Comparison of ENCODE assay signal across 27 mouse cellular contexts in genomic region chr15:78169566-78169965, GRCm38 (mm10). TPM values are rescaled to one million over a fixed set of nuclear protein-coding genes. Genes with fewer than 3 reads are reported as not detected.
DNase-seq lines count a peak whose midpoint lies in the region; ATAC-seq and TF ChIP-seq lines count a peak whose summit lies in the region.
"Had no signal": no experiment of that assay in that cellular context is flagged by ENCODE, and none has a peak within 500 bp of the region (broad histone marks: within the 10 kb centered on the region; RNA-seq: fewer than 3 reads in every experiment).

No protein-coding gene starts in this region.

- no peak for TF ChIP-seq POLR2A in CH12.LX (IDR thresholded peaks at IDR 0.05; ENCODE audit: low read depth, low read length)

- no peak for TF ChIP-seq CTCF in CH12.LX (conservative IDR thresholded peaks at IDR 0.05 in 1 of 2, IDR thresholded peaks at IDR 0.05 in 1 of 2; ENCODE audit: low read depth in 2 of 2, low read length in 2 of 2)

- WGBS in embryonic facial prominence, embryonic 13.5 days, result 82% methylated on average over 11 of the region's 11 CpGs
- 82% methylated on average over 11 of the region's 11 CpGs for WGBS in embryonic facial prominence, embryonic 10.5 days
- WGBS in liver, embryonic 13.5 days (ENCODE audit: insufficient replicate concordance), result 69% methylated on average over 11 of the region's 11 CpGs
- 63% methylated on average over 11 of the region's 11 CpGs for WGBS in liver, embryonic 12.5 days (ENCODE audit: insufficient replicate concordance)

- no peak overlapping the region for H3K4me2 ChIP-seq in embryonic facial prominence, embryonic 13.5 days
- no peak overlapping the region for H3K4me2 ChIP-seq in liver, embryonic 13.5 days
- no peak overlapping the region for H3K4me2 ChIP-seq in liver, embryonic 12.5 days
- peak overlapping the region; percentile 89 for H3K4me2 ChIP-seq in CH12.LX (ENCODE audit: insufficient read depth, low read depth, poor library complexity, severe bottlenecking)
- H3K4me2 ChIP-seq: heart, embryonic 15.5 days; limb, embryonic 12.5 days; liver, embryonic 11.5 days; neural tube, embryonic 12.5 days had no signal

- dilution Hi-C loops in CH12.LX (cut with MboI; ENCODE audit: extremely low pct_ligation_motif_present, extremely low pct_unique_long_range_greater_than_20kb, low sequenced_read_pairs), result no loop called here

- peaks cover 23% of the 10 kb centered on the region for H3K36me3 ChIP-seq in embryonic facial prominence, embryonic 13.5 days
- peaks cover 42% of the 10 kb centered on the region for H3K36me3 ChIP-seq in embryonic facial prominence, embryonic 10.5 days (replicated peaks)
- H3K36me3 ChIP-seq in liver, embryonic 13.5 days, result no peaks in the 10 kb centered on the region
- H3K36me3 ChIP-seq in liver, embryonic 12.5 days, result peaks cover 5% of the 10 kb centered on the region; the same call in 1 of the 2 replicates
- peaks cover 22 to 39% of the 10 kb centered on the region in 2 experiments for H3K36me3 ChIP-seq in CH12.LX (replicated peaks in 1 of 2; ENCODE audit: control insufficient read depth in 1 of 2, insufficient read depth in 1 of 2, low read length in 1 of 2)
- H3K36me3 ChIP-seq: heart, embryonic 15.5 days had no signal

- TF ChIP-seq EP300 in CH12.LX (IDR thresholded peaks at IDR 0.05; ENCODE audit: low read length), result no peak

- no peaks in the 10 kb centered on the region for H3K9me3 ChIP-seq in embryonic facial prominence, embryonic 13.5 days
- no peaks in the 10 kb centered on the region for H3K9me3 ChIP-seq in embryonic facial prominence, embryonic 10.5 days
- H3K9me3 ChIP-seq in liver, embryonic 13.5 days (replicated peaks), result no peaks in the 10 kb centered on the region
- no peaks in the 10 kb centered on the region for H3K9me3 ChIP-seq in liver, embryonic 12.5 days (replicated peaks)
- H3K9me3 ChIP-seq in CH12.LX (replicated peaks; ENCODE audit: low read length), result no peaks in the 10 kb centered on the region
- H3K9me3 ChIP-seq: heart, embryonic 15.5 days; limb, embryonic 12.5 days; neural tube, embryonic 12.5 days had no signal

- ATAC-seq in embryonic facial prominence, embryonic 13.5 days (ENCODE audit: insufficient number of reproducible peaks, insufficient read depth, low FRiP score, low TSS enrichment, low read depth), result no peak
- no peak for ATAC-seq in liver, embryonic 13.5 days (ENCODE audit: low read depth)
- ATAC-seq in liver, embryonic 12.5 days, result no peak
- ATAC-seq: hindbrain, postnatal 0 days; intestine, embryonic 16.5 days had no signal

- H3K27me3 ChIP-seq in embryonic facial prominence, embryonic 13.5 days, result no peaks in the 10 kb centered on the region
- H3K27me3 ChIP-seq in embryonic facial prominence, embryonic 10.5 days (replicated peaks; ENCODE audit: low read depth, poor library complexity, severe bottlenecking), result no peaks in the 10 kb centered on the region
- H3K27me3 ChIP-seq in liver, embryonic 13.5 days, result no peaks in the 10 kb centered on the region
- H3K27me3 ChIP-seq in liver, embryonic 12.5 days (replicated peaks), result no peaks in the 10 kb centered on the region
- H3K27me3 ChIP-seq in CH12.LX (replicated peaks), result no peaks in the 10 kb centered on the region
- H3K27me3 ChIP-seq: heart, embryonic 15.5 days; limb, embryonic 12.5 days; neural tube, embryonic 12.5 days had no signal

- H3K27ac ChIP-seq in embryonic facial prominence, embryonic 13.5 days, result no peak overlapping the region
- no peak overlapping the region for H3K27ac ChIP-seq in embryonic facial prominence, embryonic 10.5 days (replicated peaks)
- no peak overlapping the region for H3K27ac ChIP-seq in liver, embryonic 13.5 days
- H3K27ac ChIP-seq in liver, embryonic 12.5 days, result no peak overlapping the region
- H3K27ac ChIP-seq in CH12.LX (ENCODE audit: insufficient read depth, low read depth), result no peak overlapping the region
- H3K27ac ChIP-seq: heart, embryonic 15.5 days; hindbrain, postnatal 0 days; limb, embryonic 12.5 days; neural tube, embryonic 12.5 days; stomach, postnatal 0 days had no signal

- H3K4me3 ChIP-seq in embryonic facial prominence, embryonic 13.5 days, result no peak overlapping the region
- no peak overlapping the region for H3K4me3 ChIP-seq in embryonic facial prominence, embryonic 10.5 days
- no peak overlapping the region for H3K4me3 ChIP-seq in liver, embryonic 13.5 days (replicated peaks)
- H3K4me3 ChIP-seq in liver, embryonic 12.5 days, result no peak overlapping the region
- H3K4me3 ChIP-seq in CH12.LX (replicated peaks in 1 of 3; ENCODE audit: low read depth in 2 of 3, low read length in 2 of 3, poor library complexity in 1 of 3), result peak overlapping the region in 1 of 3 experiments; percentile 72
- H3K4me3 ChIP-seq: heart, embryonic 15.5 days; limb, embryonic 12.5 days; neural tube, embryonic 12.5 days had no signal

- no peak for TF ChIP-seq RAD21 in CH12.LX (IDR thresholded peaks at IDR 0.05; ENCODE audit: low read depth, low read length)

- no peaks in the 10 kb centered on the region; the same call in 1 of the 2 replicates for H3K79me2 ChIP-seq in CH12.LX (replicated peaks; ENCODE audit: control insufficient read depth, extremely low read depth, insufficient read depth, poor library complexity, severe bottlenecking)

- in situ Hi-C loops in CH12.LX (cut with MboI; ENCODE audit: low pct_ligation_motif_present, low pct_unique_long_range_greater_than_20kb, low sequenced_read_pairs), result loop anchor here (25.0 kb wide), 1 partner anchor 432 kb away; the partner anchor contains the start of gene Apol9b

- H3K4me1 ChIP-seq in embryonic facial prominence, embryonic 13.5 days, result peaks cover 14% of the 10 kb centered on the region
- H3K4me1 ChIP-seq in embryonic facial prominence, embryonic 10.5 days, result peaks cover 18% of the 10 kb centered on the region
- H3K4me1 ChIP-seq in liver, embryonic 13.5 days (replicated peaks), result peaks cover 18% of the 10 kb centered on the region
- peaks cover 23% of the 10 kb centered on the region for H3K4me1 ChIP-seq in liver, embryonic 12.5 days
- peaks cover 22 to 72% of the 10 kb centered on the region in 2 experiments for H3K4me1 ChIP-seq in CH12.LX (ENCODE audit: control insufficient read depth in 1 of 2, insufficient read depth in 2 of 2)

- no peak for DNase-seq in embryonic facial prominence, embryonic 10.5 days (ENCODE audit: low spot score)
- peak; percentile 60 to 73 for DNase-seq in layer of hippocampus, adult 18-20 months (ENCODE audit: low spot score in 2 of 2)
- no peak for DNase-seq in layer of hippocampus, adult 11-12 months (ENCODE audit: low spot score)
- DNase-seq in liver, embryonic 13.5 days, result no peak
- peak; percentile 63 for DNase-seq in CH12.LX (ENCODE audit: extremely low read depth)
- DNase-seq in cerebellum, adult 9-11 months, result no peak
- DNase-seq: adrenal gland, postnatal 14 days; cerebellum, adult 8-10 months; gastrocnemius, postnatal 36 days; heart, postnatal 36 days; kidney, postnatal 25 days; lung, adult 2 months; lung, postnatal 14 days; midbrain, embryonic 14.5 days had no signal

- 0 out of 2 replicates have a peak overlapping the region, but pooled peaks have one; percentile 27 for H3K9ac ChIP-seq in embryonic facial prominence, embryonic 13.5 days
- 0 out of 2 replicates have a peak overlapping the region, but pooled peaks have one; percentile 2 for H3K9ac ChIP-seq in liver, embryonic 13.5 days
- no peak overlapping the region for H3K9ac ChIP-seq in liver, embryonic 12.5 days
- H3K9ac ChIP-seq in CH12.LX (ENCODE audit: insufficient read depth, low read depth), result peak overlapping the region; percentile 68; the same call in 1 of the 2 replicates
- H3K9ac ChIP-seq: heart, embryonic 15.5 days; limb, embryonic 12.5 days; neural tube, embryonic 12.5 days had no signal

TF ChIP-seq in CH12.LX, 34 proteins besides CTCF, POLR2A, EP300 and RAD21 (continues in another document):
- TF ChIP-seq ELF1 (IDR thresholded peaks at IDR 0.05; ENCODE audit: low read depth, low read length) (no peak), JUND (conservative IDR thresholded peaks at IDR 0.05; ENCODE audit: low read depth, low read length) (no peak), MXI1 (IDR thresholded peaks at IDR 0.05; ENCODE audit: low read depth, low read length) (peak; percentile 44; the same call in 1 of the 2 replicates), PAX5 (IDR thresholded peaks at IDR 0.05; ENCODE audit: low read length) (no peak), CHD1 (IDR thresholded peaks at IDR 0.05; ENCODE audit: low read depth, low read length) (no peak), CHD2 (IDR thresholded peaks at IDR 0.05; ENCODE audit: low read length) (no peak)

RNA-seq across cellular contexts. Expression of gene Ift27, which starts 4.3 kb away (rescaled TPM):
- polyA plus RNA-seq in embryonic facial prominence, embryonic 13.5 days (2015; fragmentation: Nextera tagmentation; extraction: Ambion mirVana), result 83.5 and 94.3 TPM in 2 replicates
- 136 and 141 TPM in 2 replicates for polyA plus RNA-seq in embryonic facial prominence, embryonic 10.5 days (2016; fragmentation: Nextera tagmentation; extraction: Ambion mirVana)
- total RNA-seq in layer of hippocampus, adult 18-20 months (2021), result 10 to 100 TPM; 19.5 to 21.8 TPM
- 45.7 and 45.9 TPM in 2 replicates for polyA plus RNA-seq in liver, embryonic 13.5 days (2015; fragmentation: Nextera tagmentation; extraction: Ambion mirVana)
- 45.1 and 46.9 TPM in 2 replicates for polyA plus RNA-seq in liver, embryonic 12.5 days (2016; fragmentation: Nextera tagmentation; extraction: Ambion mirVana)
- total RNA-seq in CH12.LX (2012; rRNA removed) (72.1 and 84.9 TPM in 2 replicates), CH12.LX (2014; rRNA removed) (67.1 and 84.1 TPM in 2 replicates)
- 82.1 and 87.2 TPM in 2 replicates for polyA plus RNA-seq in CH12.LX (2012; ENCODE audit: insufficient read length, low read depth)

RNA-seq across cellular contexts. Expression of gene Pvalb, which starts 36.6 kb away (rescaled TPM):
- not detected in 2 replicates for polyA plus RNA-seq in embryonic facial prominence, embryonic 13.5 days (2015; fragmentation: Nextera tagmentation; extraction: Ambion mirVana)
- not detected in 2 replicates for polyA plus RNA-seq in embryonic facial prominence, embryonic 10.5 days (2016; fragmentation: Nextera tagmentation; extraction: Ambion mirVana)
- 10 to 100 TPM; 61.3 to 62.5 TPM for total RNA-seq in layer of hippocampus, adult 18-20 months (2021)
- not detected in 2 replicates for polyA plus RNA-seq in liver, embryonic 13.5 days (2015; fragmentation: Nextera tagmentation; extraction: Ambion mirVana)
- not detected in 2 replicates for polyA plus RNA-seq in liver, embryonic 12.5 days (2016; fragmentation: Nextera tagmentation; extraction: Ambion mirVana)
- 11.8 and 12.8 TPM in 2 replicates for total RNA-seq in CH12.LX (2012; rRNA removed)
- 10.0 and 11.4 TPM in 2 replicates for total RNA-seq in CH12.LX (2014; rRNA removed)
- polyA plus RNA-seq in CH12.LX (2012; ENCODE audit: insufficient read length, low read depth), result 16.4 and 21.0 TPM in 2 replicates
- total RNA-seq: adrenal gland, postnatal 14 days; megakaryocyte progenitor cell, adult 5-6 weeks had no signal
- polyA plus RNA-seq: intestine, embryonic 16.5 days; kidney, embryonic 14.5 days; limb, embryonic 12.5 days; liver, embryonic 11.5 days; stomach, postnatal 0 days had no signal

RNA-seq across cellular contexts. Expression of gene Cacng2, which starts 49.7 kb away (rescaled TPM):
- 0.04 and 0.14 TPM in 2 replicates for polyA plus RNA-seq in embryonic facial prominence, embryonic 13.5 days (2015; fragmentation: Nextera tagmentation; extraction: Ambion mirVana)
- polyA plus RNA-seq in embryonic facial prominence, embryonic 10.5 days (2016; fragmentation: Nextera tagmentation; extraction: Ambion mirVana), result 0.06 and 0.11 TPM in 2 replicates
- 10 to 100 TPM; 34.4 to 34.9 TPM for total RNA-seq in layer of hippocampus, adult 18-20 months (2021)
- polyA plus RNA-seq in liver, embryonic 13.5 days (2015; fragmentation: Nextera tagmentation; extraction: Ambion mirVana), result not detected in 2 replicates
- not detected in 2 replicates for polyA plus RNA-seq in liver, embryonic 12.5 days (2016; fragmentation: Nextera tagmentation; extraction: Ambion mirVana)
- total RNA-seq in CH12.LX (2012; rRNA removed) (not detected in 2 replicates), CH12.LX (2014; rRNA removed) (not detected in 2 replicates)
- polyA plus RNA-seq in CH12.LX (2012; ENCODE audit: insufficient read length, low read depth), result not detected in 2 replicates
- total RNA-seq: gastrocnemius, adult 18-20 months; gastrocnemius, postnatal 36 days; heart, adult 8-10 months; heart, postnatal 36 days; megakaryocyte progenitor cell, adult 5-6 weeks had no signal
- polyA plus RNA-seq: heart, embryonic 15.5 days; kidney, embryonic 14.5 days; limb, embryonic 12.5 days; liver, embryonic 11.5 days; lung, adult 2 months had no signal

Comparison
In these comparisons a context has a peak if more than half of its experiments do, and no peak if none do; other contexts are left out.
1. DNase-seq: peak in layer of hippocampus, adult 18-20 months (2 of 2) and CH12.LX (single experiment); none in embryonic facial prominence, embryonic 10.5 days (single experiment), layer of hippocampus, adult 11-12 months (single experiment), liver, embryonic 13.5 days (single experiment) and cerebellum, adult 9-11 months (single experiment).
2. RNA of gene Pvalb, which starts 36.6 kb away (polyA plus RNA-seq): 16.4 to 21.0 TPM in CH12.LX; not detected in liver, embryonic 13.5 days, not detected in embryonic facial prominence, embryonic 13.5 days, not detected in embryonic facial prominence, embryonic 10.5 days and not detected in liver, embryonic 12.5 days; every median in the first group is over 10 times any median in the second.